Mouse (Mus musculus): ENCODE results near the gene Dcxr.
"Not testable (repeated sequence)": the region's sequence is repeated elsewhere in the genome, so short reads cannot be mapped to it uniquely, and the experiment has no call there.

The Dcxr gene

GRCm38 (mm10) chr11:120710672-120711071, 16.4 kb downstream of the Dcxr start:
- no peak for DNase-seq (ENCODE audit: low spot score in 2 of 2)

- no peak for DNase-seq (ENCODE audit: low spot score in 2 of 2)
Measured at GRCm38 (mm10) chr11:120709551-120709950, 17.5 kb downstream of the Dcxr start.

GRCm38 (mm10) chr11:120707969-120708368, 19.1 kb downstream of the Dcxr start:
- no peak for DNase-seq (ENCODE audit: low spot score in 2 of 2)

GRCm38 (mm10) chr11:120707225-120707624, 19.9 kb downstream of the Dcxr start:
- DNase-seq (ENCODE audit: low spot score in 2 of 2): no peak

- no peak for DNase-seq (ENCODE audit: low spot score in 2 of 2)
Measured at GRCm38 (mm10) chr11:120706120-120706519, 21.0 kb downstream of the Dcxr start.

GRCm38 (mm10) chr11:120704486-120705325, 22.4 kb downstream of the Dcxr start:
- DNase-seq (ENCODE audit: low spot score in 2 of 2): no peak

GRCm38 (mm10) chr11:120703696-120704454, 23.2 kb downstream of the Dcxr start:
- no peak for DNase-seq (ENCODE audit: low spot score in 2 of 2)

- DNase-seq (ENCODE audit: low spot score in 2 of 2): peak; percentile 75 to 80
Measured at GRCm38 (mm10) chr11:120697741-120698140, 29.3 kb downstream of the Dcxr start.

GRCm38 (mm10) chr11:120696568-120696967, 30.5 kb downstream of the Dcxr start:
- no peak for DNase-seq (ENCODE audit: low spot score in 2 of 2)

- no peak for DNase-seq (ENCODE audit: low spot score in 2 of 2)
Measured at GRCm38 (mm10) chr11:120695641-120696040, 31.4 kb downstream of the Dcxr start.

GRCm38 (mm10) chr11:120695184-120695583, 31.9 kb downstream of the Dcxr start:
- no peak for DNase-seq (ENCODE audit: low spot score in 2 of 2)

GRCm38 (mm10) chr11:120693461-120693860, 33.6 kb downstream of the Dcxr start:
- DNase-seq (ENCODE audit: low spot score in 2 of 2): no peak

- no peak for DNase-seq (ENCODE audit: low spot score in 2 of 2)
Measured at GRCm38 (mm10) chr11:120692471-120693011, 34.5 kb downstream of the Dcxr start.

GRCm38 (mm10) chr11:120689365-120689764, 37.7 kb downstream of the Dcxr start:
- DNase-seq (ENCODE audit: low spot score in 2 of 2): no peak

- no peak for DNase-seq (ENCODE audit: low spot score in 2 of 2)
Measured at GRCm38 (mm10) chr11:120686650-120687272, 40.3 kb downstream of the Dcxr start.

- DNase-seq (ENCODE audit: low spot score in 2 of 2): no peak
Measured at GRCm38 (mm10) chr11:120684660-120685059, 42.4 kb downstream of the Dcxr start.

- DNase-seq (ENCODE audit: low spot score in 2 of 2): no peak
Measured at GRCm38 (mm10) chr11:120684086-120684485, 43.0 kb downstream of the Dcxr start.

GRCm38 (mm10) chr11:120683536-120683935, 43.5 kb downstream of the Dcxr start:
- no peak for DNase-seq (ENCODE audit: low spot score in 2 of 2)

- no peak for DNase-seq (ENCODE audit: low spot score in 2 of 2)
Measured at GRCm38 (mm10) chr11:120682683-120683082, 44.4 kb downstream of the Dcxr start.

GRCm38 (mm10) chr11:120679909-120680308, 47.2 kb downstream of the Dcxr start:
- no peak for DNase-seq (ENCODE audit: low spot score in 2 of 2)

GRCm38 (mm10) chr11:120676951-120677350, 50.1 kb downstream of the Dcxr start:
- DNase-seq (ENCODE audit: low spot score in 2 of 2): no peak

GRCm38 (mm10) chr11:120675875-120676274, 51.2 kb downstream of the Dcxr start:
- not testable (repeated sequence) for DNase-seq (ENCODE audit: low spot score in 2 of 2)
